Mouse (Mus musculus) embryonic facial prominence, embryonic 11.5 days (tissue): ENCODE data around the gene Efcab2. TPM values are rescaled to one million over a fixed set of nuclear protein-coding genes. Genes with fewer than 3 reads are reported as not detected.
A peak's percentile ranks its signal among the peaks of the same experiment; 100 is the strongest.

Experiments
- ATAC-seq: fragments of 200-750 bp; cut with Nextera tagmentation; replicated peaks from 2 replicates; pipeline ENCODE4 v1.8.0; 2017; ENCODE audit warnings: low read depth; ENCODE audit not compliant: insufficient number of reproducible peaks, low FRiP score, low TSS enrichment
- DNase-seq: peaks from one replicate; pipeline ENCODE4 v3.0.0-alpha.2; 2015; ENCODE audit warnings: low spot score
- H3K27ac ChIP-seq: fragments of 300-500 bp; sonication (generic); replicated peaks from 2 replicates; pipeline ENCODE4 v1.5.1; 2014; ENCODE audit warnings: mild to moderate bottlenecking, low read depth, low read length, control low read depth
- H3K27me3 ChIP-seq: fragments of 300-500 bp; sonication (generic); 2 replicates; pipeline ENCODE4 v1.6.1; 2014; ENCODE audit warnings: mild to moderate bottlenecking, low read length, moderate library complexity, mixed read lengths; ENCODE audit not compliant: control insufficient read depth, insufficient read depth
- H3K36me3 ChIP-seq: fragments of 300-500 bp; sonication (generic); replicated peaks from 2 replicates; pipeline ENCODE4 v1.6.1; 2014; ENCODE audit warnings: low read depth, mild to moderate bottlenecking, low read length, moderate library complexity, mixed read lengths; ENCODE audit not compliant: control insufficient read depth, insufficient read depth
- H3K4me1 ChIP-seq: fragments of 300-500 bp; sonication (generic); 2 replicates; pipeline ENCODE4 v1.6.1; 2014; ENCODE audit warnings: low read length, mixed read lengths; ENCODE audit not compliant: control insufficient read depth, insufficient read depth
- H3K4me2 ChIP-seq: fragments of 300-500 bp; sonication (generic); 2 replicates; pipeline ENCODE4 v1.6.1; 2014; ENCODE audit warnings: low read depth, mild to moderate bottlenecking, control low read depth, low read length, moderate library complexity
- H3K4me3 ChIP-seq: fragments of 300-500 bp; sonication (generic); 2 replicates; pipeline ENCODE4 v1.5.1; 2014; ENCODE audit warnings: low read depth, low read length, control low read depth
- H3K9ac ChIP-seq: fragments of 300-500 bp; sonication (generic); replicated peaks from 2 replicates; pipeline ENCODE4 v1.6.1; 2014; ENCODE audit warnings: mild to moderate bottlenecking, control low read depth, low read length
- H3K9me3 ChIP-seq: fragments of 300-500 bp; sonication (generic); replicated peaks from 2 replicates; pipeline ENCODE4 v1.6.1; 2016; ENCODE audit warnings: mild to moderate bottlenecking, low read length, inconsistent platforms, mixed read lengths; ENCODE audit not compliant: control insufficient read depth
- WGBS: fragments of 180-500 bp; shearing (Covaris S2); extraction: QIAGEN DNeasy Blood & Tissue Kit; methylation state at CpG from one replicate; pipeline ENCODE4 v1.1.7; 2014; 5-methylcytosine and 5-hydroxymethylcytosine counted together
- polyA plus RNA-seq: library from polyadenylated mRNA; unstranded; fragments of >200 nt; fragmentation: Nextera tagmentation; extraction: Ambion mirVana; gene quantifications from 2 replicates; pipeline ENCODE4 v1.2.1, GENCODE M21; 2014

Gene Efcab2
- polyA plus RNA-seq, 1 experiment from 2014 or later, result 6.3 TPM

DNA sequence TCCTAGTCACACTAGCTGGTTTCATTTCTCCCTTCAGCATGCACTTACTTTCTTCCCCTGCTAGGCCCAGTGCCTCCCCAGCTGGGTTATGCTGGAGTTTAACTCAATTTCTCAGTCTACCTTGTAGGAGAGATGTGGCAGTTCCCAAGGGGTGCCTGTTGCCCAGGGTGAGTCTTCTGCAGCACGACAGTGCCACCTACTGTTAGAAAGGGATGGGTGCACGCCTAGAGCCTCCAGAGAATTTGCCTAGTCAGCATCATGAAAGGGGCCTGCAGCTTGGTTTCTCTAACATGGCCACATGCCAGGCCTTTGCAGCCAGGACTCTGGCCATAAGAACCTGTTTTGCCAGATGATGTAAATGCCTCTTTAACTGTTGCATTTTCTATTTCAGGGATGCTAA, 57.8 kb downstream of the Efcab2 start:
- DNase-seq, result peak; percentile 86
- 0% methylated on average over 2 of the region's 2 CpGs for WGBS
- Histone ChIP-seq H3K36me3 (no peaks in the 10 kb centered on the region), H3K4me1 (no peaks in the 10 kb centered on the region), H3K4me2 (no peak overlapping the region), H3K27me3 (no peaks in the 10 kb centered on the region), H3K4me3 (no peak overlapping the region), H3K9me3 (no peaks in the 10 kb centered on the region), H3K27ac (no peak overlapping the region), H3K9ac (no peak overlapping the region)
- ATAC-seq, result peak; percentile 59

DNA sequence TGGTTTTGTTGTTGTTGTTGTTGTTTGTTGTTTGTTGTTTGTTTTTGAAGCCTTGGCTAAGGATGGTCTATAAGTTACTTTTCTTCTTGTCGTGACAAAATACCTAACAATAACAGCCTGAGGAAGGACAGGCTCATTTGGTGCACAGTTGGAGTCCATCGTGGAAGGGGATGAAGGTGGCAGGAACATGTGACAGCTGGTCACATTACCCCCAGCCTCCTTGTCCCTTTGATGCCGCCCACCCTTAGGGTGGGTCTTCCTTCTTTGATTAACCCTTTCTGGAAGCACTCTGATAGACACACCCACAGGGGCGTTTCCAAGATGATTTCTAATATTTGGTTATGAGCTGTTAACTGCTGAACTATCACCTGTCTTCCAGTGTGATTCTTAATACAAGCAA, 58.3 kb downstream of the Efcab2 start:
- no peaks in the 10 kb centered on the region for H3K36me3 ChIP-seq
- H3K4me3 ChIP-seq, result no peak overlapping the region
- H3K27ac ChIP-seq, result no peak overlapping the region
- no peak for DNase-seq
- H3K4me2 ChIP-seq, result no peak overlapping the region
- H3K9me3 ChIP-seq, result no peaks in the 10 kb centered on the region
- no peaks in the 10 kb centered on the region for H3K4me1 ChIP-seq
- peak; percentile 63 for ATAC-seq
- 43% methylated on average over 4 of the region's 4 CpGs for WGBS
- H3K9ac ChIP-seq, result no peak overlapping the region
- no peaks in the 10 kb centered on the region for H3K27me3 ChIP-seq

DNA sequence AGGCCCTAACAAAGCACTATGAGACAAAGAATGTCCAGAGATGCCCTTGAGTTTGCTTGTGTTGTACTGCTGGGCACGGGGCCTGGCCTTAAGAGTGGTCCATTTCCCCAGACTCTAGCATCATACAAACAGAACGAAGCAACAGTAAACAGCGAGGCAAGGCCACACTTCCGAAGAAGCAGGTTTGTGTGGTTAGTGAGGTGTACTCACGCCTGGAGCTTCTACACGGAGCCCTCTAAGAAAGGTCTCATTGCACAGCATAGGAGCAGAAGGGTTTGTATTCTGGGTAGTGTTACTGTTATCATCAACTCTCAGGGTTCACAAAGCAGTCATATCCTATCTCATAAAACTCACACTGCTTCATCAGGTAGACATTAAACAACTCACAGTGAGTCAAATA, 61.7 kb downstream of the Efcab2 start:
- 69% methylated on average over 6 of the region's 6 CpGs for WGBS
- DNase-seq, result no peak
- Histone ChIP-seq H3K4me1 (no peaks in the 10 kb centered on the region), H3K4me2 (no peak overlapping the region), H3K36me3 (no peaks in the 10 kb centered on the region), H3K27ac (no peak overlapping the region), H3K4me3 (no peak overlapping the region), H3K9ac (no peak overlapping the region), H3K9me3 (no peaks in the 10 kb centered on the region), H3K27me3 (no peaks in the 10 kb centered on the region)
- no peak for ATAC-seq

DNA sequence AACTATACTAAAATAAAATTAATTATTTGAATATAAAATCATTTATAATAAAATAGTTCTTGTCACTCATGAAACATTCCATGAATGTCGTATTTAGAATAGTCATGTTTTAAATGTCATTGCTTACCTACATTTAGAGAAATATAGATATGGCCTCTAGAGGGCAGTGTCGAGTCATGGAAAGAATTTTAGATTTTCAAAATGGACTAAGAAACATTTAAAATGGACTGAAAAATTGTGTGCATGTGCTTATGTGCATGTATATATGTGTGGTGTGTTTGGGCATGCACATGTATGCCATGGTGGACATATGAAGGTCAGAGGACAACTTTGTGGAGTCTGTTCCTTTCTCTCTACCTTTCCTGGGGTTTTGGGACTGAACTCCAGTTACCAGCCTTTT, 62.4 kb downstream of the Efcab2 start:
- H3K4me1 ChIP-seq, result no peaks in the 10 kb centered on the region
- ATAC-seq (no peak), DNase-seq (peak; percentile 85)
- H3K27me3 ChIP-seq, result no peaks in the 10 kb centered on the region
- WGBS, result 9% methylated on average over 2 of the region's 2 CpGs
- H3K4me2 ChIP-seq, result no peak overlapping the region
- no peak overlapping the region for H3K9ac ChIP-seq
- H3K36me3 ChIP-seq, result no peaks in the 10 kb centered on the region
- no peak overlapping the region for H3K27ac ChIP-seq
- no peaks in the 10 kb centered on the region for H3K9me3 ChIP-seq
- H3K4me3 ChIP-seq, result no peak overlapping the region

DNA sequence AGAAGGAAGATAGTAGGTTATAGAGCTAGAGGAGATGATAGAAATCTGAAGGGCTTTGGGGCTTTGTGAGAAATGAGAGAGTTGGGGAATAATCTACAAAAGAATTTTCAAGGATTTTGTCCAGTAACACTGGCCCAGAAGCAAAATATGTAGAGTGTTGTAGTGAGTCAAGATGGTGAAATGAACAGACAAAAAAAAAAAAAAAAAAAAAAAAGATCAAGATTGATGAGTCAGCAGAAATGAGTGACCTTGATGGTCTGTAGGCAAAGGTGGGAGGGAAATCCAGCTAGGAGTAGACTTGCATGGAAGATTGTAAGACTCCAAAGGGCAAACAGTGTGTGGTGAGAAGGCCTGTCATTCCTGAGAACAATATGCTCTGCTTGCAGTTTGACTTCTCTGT, 78.0 kb downstream of the Efcab2 start:
- no peaks in the 10 kb centered on the region for H3K9me3 ChIP-seq
- DNase-seq (no peak), ATAC-seq (no peak)
- H3K4me1 ChIP-seq, result no peaks in the 10 kb centered on the region
- no peak overlapping the region for H3K27ac ChIP-seq
- H3K9ac ChIP-seq, result no peak overlapping the region
- H3K27me3 ChIP-seq, result no peaks in the 10 kb centered on the region
- no peaks in the 10 kb centered on the region for H3K36me3 ChIP-seq
- H3K4me3 ChIP-seq, result no peak overlapping the region
- H3K4me2 ChIP-seq, result no peak overlapping the region

DNA sequence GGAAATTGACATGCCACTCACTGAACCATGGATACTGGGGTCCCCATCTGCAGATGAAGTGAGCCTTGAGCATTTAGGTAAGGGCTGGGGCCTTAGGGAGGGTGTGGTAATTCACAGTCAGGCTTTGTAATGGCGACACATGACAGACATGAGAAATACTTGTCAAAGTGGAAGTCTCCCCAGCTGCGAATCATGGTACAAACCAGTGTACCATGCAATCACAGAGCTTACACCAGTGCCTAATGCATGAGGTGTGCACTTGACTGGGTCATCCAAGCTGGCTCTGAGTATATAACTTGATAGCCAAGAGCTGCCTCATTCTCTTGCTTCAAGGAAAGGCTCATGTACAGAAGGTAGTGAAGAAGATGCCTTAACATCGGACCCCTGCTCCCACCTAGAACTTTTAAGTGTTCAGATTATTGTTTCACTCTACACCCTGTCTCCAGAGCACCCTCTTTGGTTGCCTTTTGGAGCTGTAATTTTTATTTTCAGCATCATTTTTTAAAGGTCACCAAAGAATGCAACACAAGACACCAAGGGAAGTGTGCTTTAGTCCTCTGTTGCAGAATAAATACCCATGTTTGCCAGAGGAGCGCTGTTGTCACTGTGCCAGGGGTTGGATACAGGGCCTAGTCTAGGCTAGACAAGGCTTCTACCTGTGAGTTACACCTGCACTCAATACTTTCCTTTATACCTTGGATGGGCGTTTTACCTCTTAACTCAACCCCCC, 79.4 kb downstream of the Efcab2 start:
- no peak for ATAC-seq
- Histone ChIP-seq H3K9me3 (no peaks in the 10 kb centered on the region), H3K27me3 (no peaks in the 10 kb centered on the region), H3K4me2 (no peak overlapping the region), H3K9ac (no peak overlapping the region), H3K27ac (no peak overlapping the region), H3K4me3 (no peak overlapping the region), H3K36me3 (no peaks in the 10 kb centered on the region), H3K4me1 (no peaks in the 10 kb centered on the region)
- DNase-seq, result no peak
- WGBS, result 79% methylated on average over 5 of the region's 5 CpGs

DNA sequence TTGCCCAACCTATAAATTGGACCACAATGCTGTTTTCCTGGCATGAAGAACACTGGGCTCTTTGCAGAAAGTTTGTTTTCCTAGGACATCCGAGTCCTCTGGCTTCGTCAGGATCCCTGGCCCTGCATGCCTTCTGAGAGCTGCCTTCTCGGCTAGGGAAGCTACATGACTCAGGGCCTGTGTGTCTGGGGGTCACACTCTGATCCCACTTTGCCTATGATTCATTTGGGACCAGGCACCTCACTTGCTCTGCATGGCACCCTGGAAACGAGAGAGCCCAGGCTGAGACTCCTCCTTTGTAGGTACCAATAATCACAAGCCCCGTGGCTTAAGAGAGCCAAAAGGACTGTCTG, 80.0 kb downstream of the Efcab2 start:
- 59% methylated on average over 5 of the region's 5 CpGs for WGBS

DNA sequence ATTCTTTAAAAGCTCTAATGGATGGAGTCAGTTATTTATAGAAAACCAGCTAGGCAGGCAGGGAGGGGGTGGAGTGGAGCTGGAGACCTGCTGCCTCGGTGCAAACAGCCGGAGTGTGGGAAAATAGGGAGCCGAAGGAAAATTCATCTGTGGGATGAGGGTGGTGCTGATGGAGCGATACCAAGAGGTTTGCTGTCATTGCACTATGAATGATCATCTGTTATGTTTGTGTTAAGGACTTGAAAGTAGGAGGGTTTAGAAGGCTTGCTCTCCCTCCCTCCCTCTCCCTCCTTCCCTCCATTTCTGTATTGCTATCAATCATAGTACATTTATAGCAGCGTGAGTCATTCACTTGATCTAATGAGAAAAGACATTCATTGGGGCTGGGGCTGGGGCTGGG, 80.9 kb downstream of the Efcab2 start:
- Histone ChIP-seq H3K9me3 (no peaks in the 10 kb centered on the region), H3K4me2 (no peak overlapping the region), H3K36me3 (no peaks in the 10 kb centered on the region), H3K27ac (no peak overlapping the region), H3K27me3 (no peaks in the 10 kb centered on the region), H3K4me3 (no peak overlapping the region), H3K9ac (no peak overlapping the region), H3K4me1 (no peaks in the 10 kb centered on the region)
- WGBS, result 88% methylated on average over 5 of the region's 5 CpGs
- ATAC-seq (no peak), DNase-seq (no peak)

More for the DNA sequence above, 80.0 kb downstream of the Efcab2 start:
- Histone ChIP-seq H3K9ac (no peak overlapping the region), H3K27me3 (no peaks in the 10 kb centered on the region), H3K4me1 (no peaks in the 10 kb centered on the region), H3K36me3 (no peaks in the 10 kb centered on the region), H3K9me3 (no peaks in the 10 kb centered on the region), H3K4me3 (no peak overlapping the region), H3K27ac (no peak overlapping the region), H3K4me2 (no peak overlapping the region)
- no peak for ATAC-seq
- DNase-seq, result no peak
